Mouse (Mus musculus) left cerebral cortex, adult 6 months (tissue): ENCODE data around the gene Fam117b. TPM values are rescaled to one million over a fixed set of nuclear protein-coding genes. Genes with fewer than 3 reads are reported as not detected.

Experiments
- long read RNA-seq, 2 experiments: library from polyadenylated mRNA; unstranded; transcript quantifications; one replicate each; pipeline ENCODE4 v2.0.0; 2019 to 2020
- polyA plus RNA-seq: library from polyadenylated mRNA; unstranded; fragments of <200 nt; fragmentation: Nextera tagmentation; gene quantifications from 2 replicates; pipeline ENCODE4 v1.2.3, GENCODE M21; 2021

Fam117b gene
- 7.6 and 8.6 TPM in 2 replicates for polyA plus RNA-seq
- long read RNA-seq, experiment 1, full-length matches to known transcripts, result 44 of 75 reads
- long read RNA-seq, experiment 1, partial matches to known transcripts, result 10 of 75 reads
- long read RNA-seq, experiment 1, other reads (novel, unspliced or antisense), result 21 of 75 reads
- long read RNA-seq, experiment 2, full-length matches to known transcripts, result 3 of 25 reads
- long read RNA-seq, experiment 2, partial matches to known transcripts, result 5 of 25 reads
- long read RNA-seq, experiment 2, other reads (novel, unspliced or antisense), result 17 of 25 reads

DNA sequence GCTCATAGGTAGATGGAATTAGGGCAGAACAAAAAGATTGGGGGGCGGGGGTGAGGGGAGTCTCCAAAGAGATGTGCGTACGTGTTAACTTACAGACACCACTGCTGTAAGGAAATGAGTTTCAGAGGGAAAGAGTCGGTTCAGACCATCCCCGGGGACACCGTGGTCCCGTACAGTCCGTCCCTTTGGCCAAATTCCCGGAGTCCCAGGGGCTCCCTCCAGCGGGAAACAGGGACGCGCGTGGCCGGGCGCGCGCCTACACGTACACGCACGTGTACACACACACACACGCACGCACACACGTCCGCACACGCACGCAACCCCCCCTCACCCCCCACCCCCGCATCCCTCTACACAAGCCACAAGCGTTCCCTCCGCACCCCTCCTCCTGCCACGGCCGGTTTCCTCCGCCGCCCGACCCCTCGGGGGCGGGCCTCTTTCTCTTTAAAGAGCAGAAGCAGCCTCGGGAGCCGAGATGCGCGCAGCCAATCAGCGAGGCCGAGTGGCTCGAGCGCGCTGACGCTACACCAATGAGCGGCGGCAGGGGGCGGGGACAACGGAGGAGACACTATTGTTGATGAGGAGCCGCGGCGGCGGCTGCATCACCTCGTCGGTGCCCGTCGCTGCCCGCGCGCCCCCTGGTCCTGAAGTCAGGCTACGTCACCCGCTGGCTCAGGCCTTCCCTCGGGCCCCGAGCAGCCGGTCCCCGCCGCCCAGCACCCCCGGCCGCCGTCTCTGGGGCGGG is at the start of gene Fam117b:
Gene Fam117b, plus strand, starts transcription at position 594 of the 745 bp plus-strand sequence.

Other genes starting within 250 kb of the Fam117b start
- 263 and 315 TPM in 2 replicates for gene Sumo1, start 242.2 kb upstream of the Fam117b start, polyA plus RNA-seq
- 39.1 and 48.5 TPM in 2 replicates for gene Nop58, start 228.0 kb upstream of the Fam117b start, polyA plus RNA-seq
- 6.2 and 10.2 TPM in 2 replicates for gene Bmpr2, start 149.6 kb upstream of the Fam117b start, polyA plus RNA-seq
- 15.0 and 18.3 TPM in 2 replicates for gene Ica1l, start 130.2 kb downstream of the Fam117b start, polyA plus RNA-seq
- 13.0 and 13.4 TPM in 2 replicates for gene Carf, start 185.2 kb downstream of the Fam117b start, polyA plus RNA-seq
- 28.0 and 37.4 TPM in 2 replicates for gene Wdr12, start 185.6 kb downstream of the Fam117b start, polyA plus RNA-seq